In genomic region chr1:78141314-78141713, GRCm38 (mm10) we compare ENCODE assay signal across 27 mouse cellular contexts. TPM values are rescaled to one million over a fixed set of nuclear protein-coding genes. Genes with fewer than 3 reads are reported as not detected.
"Had no signal": no experiment of that assay in that cellular context is flagged by ENCODE, and none has a peak within 500 bp of the region (broad histone marks: within the 10 kb centered on the region; RNA-seq: fewer than 3 reads in every experiment).

No protein-coding gene starts in this region.

- H3K4me2 ChIP-seq: intestine, embryonic 15.5 days; kidney, embryonic 15.5 days; liver, embryonic 13.5 days had no signal

- H3K9ac ChIP-seq: intestine, embryonic 15.5 days; kidney, embryonic 15.5 days; liver, embryonic 13.5 days had no signal

- H3K4me1 ChIP-seq: intestine, embryonic 15.5 days; kidney, embryonic 15.5 days; liver, embryonic 13.5 days had no signal

- DNase-seq: kidney, adult 11 months; kidney, postnatal 10 days; layer of hippocampus, postnatal 36 days; liver, embryonic 13.5 days; lung, postnatal 14 days; lung, postnatal 4 days; right cerebral cortex, postnatal 14 days; right cerebral cortex, postnatal 4 days; thymus, adult 2 months; thymus, postnatal 14 days; thymus, postnatal 4 days had no signal

- H3K9me3 ChIP-seq: intestine, embryonic 15.5 days; kidney, embryonic 15.5 days; liver, embryonic 13.5 days had no signal

- H3K27ac ChIP-seq: intestine, embryonic 15.5 days; kidney, embryonic 15.5 days; left cerebral cortex, adult 2 months; liver, embryonic 13.5 days; stomach, postnatal 0 days had no signal

- H3K36me3 ChIP-seq: intestine, embryonic 15.5 days; kidney, embryonic 15.5 days; liver, embryonic 13.5 days had no signal

- H3K4me3 ChIP-seq: intestine, embryonic 15.5 days; kidney, embryonic 15.5 days; left cerebral cortex, adult 2 months; liver, embryonic 13.5 days; myocyte had no signal

RNA-seq across cellular contexts. Expression of gene Pax3, which starts 55.6 kb away (rescaled TPM):
- total RNA-seq: layer of hippocampus, adult 8-10 months; layer of hippocampus, postnatal 36 days; left cerebral cortex, adult 2 months; left cerebral cortex, postnatal 10 days; left cerebral cortex, postnatal 36 days; liver, adult 2 months; megakaryocyte progenitor cell, adult 5-6 weeks; megakaryocyte-erythroid progenitor cell, adult 5-6 weeks; monocyte, adult 5-6 weeks had no signal
- polyA plus RNA-seq: intestine, embryonic 15.5 days; kidney, embryonic 15.5 days; liver, adult 2 months; liver, embryonic 16.5 days; lung, adult 2 months; lung, embryonic 16.5 days; stomach, embryonic 14.5 days; stomach, postnatal 0 days had no signal
